Mouse (Mus musculus) thymus, adult 2 months (tissue): ENCODE data around the gene Hrh2. TPM values are rescaled to one million over a fixed set of nuclear protein-coding genes. Genes with fewer than 3 reads are reported as not detected.

Source experiments
- DNase-seq: peaks from one replicate; pipeline ENCODE4 v3.0.0; 2021
- H3K27ac ChIP-seq: fragments of 200-500 bp; 2 replicates; pipeline ENCODE4 v1.5.1; 2012; ENCODE audit warnings: low read length, control low read depth; ENCODE audit not compliant: control insufficient read depth, insufficient read depth
- H3K27me3 ChIP-seq: fragments of 200-500 bp; 2 replicates; pipeline ENCODE4 v1.6.1; 2012; ENCODE audit warnings: mild to moderate bottlenecking, low read length, moderate library complexity, mixed read lengths; ENCODE audit not compliant: control insufficient read depth, insufficient read depth
- H3K36me3 ChIP-seq: fragments of 200-500 bp; 2 replicates; pipeline ENCODE4 v1.6.1; 2012; ENCODE audit warnings: mild to moderate bottlenecking, low read length, moderate library complexity; ENCODE audit not compliant: control insufficient read depth, insufficient read depth
- H3K4me1 ChIP-seq: fragments of 200-500 bp; replicated peaks from 2 replicates; pipeline ENCODE4 v1.6.1; 2012; ENCODE audit warnings: low read length; ENCODE audit not compliant: control insufficient read depth, insufficient read depth
- H3K4me3 ChIP-seq: fragments of 200-500 bp; 2 replicates; pipeline ENCODE4 v1.5.1; 2012; ENCODE audit warnings: mild to moderate bottlenecking, low read length, control low read depth, moderate library complexity; ENCODE audit not compliant: control insufficient read depth, insufficient read depth
- CTCF ChIP-seq: fragments of 200-500 bp; IDR thresholded peaks from 2 replicates; pipeline ENCODE4 v1.5.1; 2012; ENCODE audit warnings: mild to moderate bottlenecking, control low read depth, low read length, moderate library complexity, borderline replicate concordance; ENCODE audit not compliant: control insufficient read depth, poor library complexity, insufficient read depth; ENCODE audit errors: extremely low read depth
- POLR2A ChIP-seq: fragments of 200-500 bp; IDR thresholded peaks from 2 replicates; pipeline ENCODE4 v1.6.1; 2012; ENCODE audit warnings: mild to moderate bottlenecking, low read length, control low read depth, moderate library complexity; ENCODE audit not compliant: control insufficient read depth, poor library complexity, insufficient read depth; ENCODE audit errors: extremely low read depth
- whole genome bisulfite sequencing: fragments of 180-500 bp; shearing (Covaris S2); methylation state at CpG from one replicate; pipeline ENCODE4 v1.1.7; 2018; 5-methylcytosine and 5-hydroxymethylcytosine counted together
- polyA plus RNA-seq: library from polyadenylated mRNA; depleted of rRNA; stranded (reverse); fragments of >200 nt; gene quantifications from 2 replicates; pipeline ENCODE4 v1.2.3, GENCODE M21; 2012

Gene Hrh2
- polyA plus RNA-seq, 1 experiment: 4.2 TPM

DNA sequence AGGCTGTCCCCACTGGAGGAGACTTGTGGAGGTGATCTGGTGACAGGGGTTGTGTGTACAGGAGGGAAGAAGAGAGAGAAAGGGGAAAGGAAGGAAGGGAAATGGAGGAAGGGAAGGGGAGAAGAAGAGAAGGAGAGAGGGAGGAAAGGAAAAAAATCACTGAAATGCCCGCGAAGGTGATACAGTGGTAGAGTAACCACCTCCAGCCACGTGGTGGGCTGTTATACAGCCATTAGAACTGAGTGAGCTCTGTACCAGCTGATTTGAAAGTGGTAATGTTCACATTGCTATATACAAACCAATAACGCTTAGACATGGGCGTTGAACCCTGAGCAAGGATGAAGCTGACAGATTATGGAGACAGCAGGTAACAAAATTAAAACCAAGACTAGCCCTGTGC lies 20.6 kb downstream of the Hrh2 start:
- H3K27ac ChIP-seq: no peak overlapping the region
- peaks cover 13% of the 10 kb centered on the region for H3K4me1 ChIP-seq
- WGBS: 83% methylated on average over 5 of the region's 5 CpGs

DNA sequence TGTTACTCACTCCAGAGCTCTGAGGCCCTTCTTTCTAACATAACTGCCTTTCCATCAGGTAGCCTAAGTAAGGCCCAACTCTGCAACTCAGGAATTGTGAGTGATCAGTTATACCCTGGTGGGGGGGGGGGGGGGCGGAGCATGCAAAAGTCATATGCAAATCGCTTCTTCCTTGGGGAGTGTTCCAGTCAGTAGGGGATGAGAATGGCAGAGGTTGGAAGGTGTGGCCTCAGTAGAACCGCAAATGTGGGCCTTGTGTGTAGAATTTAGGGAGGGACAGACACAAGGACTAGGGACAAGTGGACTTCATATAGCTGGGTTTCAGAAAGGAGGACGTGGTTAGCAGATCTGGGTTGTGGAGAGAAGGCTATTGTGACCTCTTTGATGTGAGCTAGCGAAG lies 23.3 kb downstream of the Hrh2 start:
- H3K4me1 ChIP-seq: peaks cover 9% of the 10 kb centered on the region
- H3K27me3 ChIP-seq: no peaks in the 10 kb centered on the region
- WGBS: 87% methylated on average over 5 of the region's 5 CpGs
- H3K27ac ChIP-seq: no peak overlapping the region
- no peak for DNase-seq
- no peak overlapping the region for H3K4me3 ChIP-seq
- H3K36me3 ChIP-seq: no peaks in the 10 kb centered on the region
- TF ChIP-seq CTCF (no peak), POLR2A (no peak)

More for the DNA sequence above, 20.6 kb downstream of the Hrh2 start:
- no peak for TF ChIP-seq POLR2A
- no peak for TF ChIP-seq CTCF
- no peak for DNase-seq
- no peaks in the 10 kb centered on the region for H3K27me3 ChIP-seq
- no peaks in the 10 kb centered on the region for H3K36me3 ChIP-seq
- no peak overlapping the region for H3K4me3 ChIP-seq

DNA sequence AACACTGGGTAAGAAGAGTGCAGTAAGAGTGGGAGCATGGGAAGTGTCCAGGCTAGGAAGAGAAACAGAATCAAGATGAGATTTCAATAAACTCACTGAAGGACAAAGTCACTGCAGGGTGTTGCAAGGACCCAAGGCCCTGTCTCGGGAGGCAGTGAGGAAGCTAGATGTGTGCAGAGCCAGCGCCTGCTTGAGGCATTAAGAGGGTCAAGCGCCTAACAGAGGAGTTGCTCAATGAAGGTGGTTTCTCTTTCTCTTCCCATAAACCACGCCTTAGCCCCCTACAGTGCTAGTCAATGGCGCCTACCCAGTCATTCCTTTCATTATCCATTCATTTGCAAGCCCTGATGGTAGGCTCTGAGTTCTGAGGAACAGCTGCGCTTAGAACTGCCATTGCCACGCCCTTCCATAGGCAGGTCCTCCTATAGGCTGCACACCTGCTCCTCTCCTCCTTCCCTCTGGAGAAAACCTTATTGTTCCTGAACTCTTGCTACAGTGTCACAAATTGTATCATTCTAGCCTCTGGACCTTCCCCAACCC lies 23.9 kb downstream of the Hrh2 start:
- 80% methylated on average over 7 of the region's 7 CpGs for WGBS

DNA sequence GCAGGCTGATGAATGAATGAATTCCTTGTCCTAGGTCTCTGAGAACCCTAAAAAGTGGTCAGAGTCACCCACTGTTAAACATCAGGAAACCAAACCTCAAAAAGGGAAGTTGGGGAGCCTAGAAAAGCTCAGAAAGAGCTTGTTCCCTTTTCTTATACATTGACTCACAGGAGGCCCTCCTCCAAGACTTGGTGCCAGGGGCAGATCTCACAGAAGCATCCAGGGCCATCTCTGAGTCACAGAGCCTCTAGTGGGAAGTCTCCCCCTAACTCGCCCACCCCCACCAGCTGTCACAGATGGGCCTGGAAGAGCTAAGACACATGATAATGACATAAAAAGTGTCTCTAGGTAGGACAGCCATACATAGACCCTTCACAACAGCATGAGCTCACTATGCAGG lies 26.4 kb downstream of the Hrh2 start:
- H3K4me3 ChIP-seq: no peak overlapping the region
- H3K27ac ChIP-seq: no peak overlapping the region
- H3K36me3 ChIP-seq: no peaks in the 10 kb centered on the region
- peaks cover 9% of the 10 kb centered on the region for H3K4me1 ChIP-seq
- 14% methylated on average over 1 of the region's 1 CpGs for WGBS
- no peak for DNase-seq
- TF ChIP-seq CTCF (no peak), POLR2A (no peak)
- no peaks in the 10 kb centered on the region for H3K27me3 ChIP-seq

More for the DNA sequence above, 23.9 kb downstream of the Hrh2 start:
- no peak overlapping the region for H3K4me3 ChIP-seq
- H3K36me3 ChIP-seq: no peaks in the 10 kb centered on the region
- H3K27ac ChIP-seq: no peak overlapping the region
- TF ChIP-seq POLR2A: no peak
- no peak for TF ChIP-seq CTCF
- peaks cover 9% of the 10 kb centered on the region for H3K4me1 ChIP-seq
- H3K27me3 ChIP-seq: no peaks in the 10 kb centered on the region
- no peak for DNase-seq

DNA sequence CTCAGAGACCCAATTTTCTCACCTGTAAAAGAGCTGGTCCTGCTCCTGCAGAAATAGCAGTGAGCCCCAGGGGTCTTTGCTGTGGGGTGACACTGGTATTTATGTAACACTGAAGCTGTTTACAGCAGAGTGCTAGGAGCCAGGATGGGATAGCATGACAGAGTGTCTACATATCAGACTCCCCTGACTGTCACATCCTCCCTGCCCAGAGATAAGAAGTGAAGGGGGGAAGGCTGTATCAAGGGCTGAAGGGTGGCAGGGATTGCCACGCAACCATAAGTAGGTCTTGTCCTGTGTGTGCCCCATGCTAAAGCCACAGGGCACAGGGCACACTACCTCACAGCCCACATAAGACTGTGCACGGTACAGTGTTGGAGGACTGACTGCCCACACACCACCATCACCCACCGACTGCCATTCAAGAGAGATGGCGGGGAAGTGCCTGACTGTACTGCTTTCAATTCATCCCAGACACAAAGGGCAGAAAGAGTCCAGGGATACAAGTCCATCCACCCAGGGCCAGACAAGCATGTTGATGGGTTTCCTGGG lies 29.8 kb downstream of the Hrh2 start:
- Histone ChIP-seq H3K27me3 (no peaks in the 10 kb centered on the region), H3K36me3 (no peaks in the 10 kb centered on the region), H3K4me1 (peaks cover 9% of the 10 kb centered on the region), H3K27ac (no peak overlapping the region), H3K4me3 (no peak overlapping the region)
- TF ChIP-seq CTCF: no peak
- TF ChIP-seq POLR2A: no peak
- DNase-seq: no peak
- 88% methylated on average over 4 of the region's 4 CpGs for WGBS

DNA sequence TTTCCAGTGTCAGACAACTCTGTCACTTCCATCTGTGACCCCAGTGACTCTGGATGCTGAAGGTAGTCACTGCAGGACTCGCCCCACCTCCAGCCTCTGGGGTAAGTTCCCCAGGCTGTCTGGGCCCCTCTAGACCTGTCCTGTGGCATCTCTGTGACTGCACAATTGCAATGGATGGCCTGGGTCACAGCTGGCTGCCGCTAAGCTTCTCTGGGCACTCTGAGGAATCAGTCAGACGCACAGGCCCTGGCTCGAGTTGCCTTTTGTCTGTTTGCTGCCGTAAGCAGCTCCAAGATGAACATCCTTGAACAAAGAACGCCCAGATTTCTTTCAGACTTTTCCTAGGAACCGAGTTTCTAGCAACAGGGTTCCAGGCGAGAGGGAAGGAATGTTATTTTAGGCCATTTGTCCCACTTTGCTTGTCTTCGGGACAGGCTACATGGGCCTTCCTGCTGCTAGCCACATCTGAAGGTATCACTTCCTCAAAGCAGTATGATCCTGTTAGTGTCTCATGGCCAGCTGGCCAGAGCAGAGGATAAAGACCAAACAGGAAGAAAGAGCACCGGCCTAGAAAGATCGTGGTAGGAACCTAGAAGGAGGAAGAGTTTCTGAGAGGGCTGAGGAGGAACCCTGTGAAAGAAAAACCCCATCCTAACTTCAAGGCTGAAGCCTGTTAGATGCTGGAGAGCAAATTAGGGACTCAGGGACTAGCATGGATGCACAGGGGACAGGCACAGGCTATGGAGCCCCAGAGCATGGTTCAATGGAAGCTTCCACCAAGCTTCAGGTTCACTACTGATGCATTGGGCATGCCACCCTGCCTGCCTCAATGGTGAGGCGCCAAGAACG lies 31.2 kb downstream of the Hrh2 start:
- no peak for DNase-seq
- Histone ChIP-seq H3K4me3 (no peak overlapping the region), H3K4me1 (peaks cover 9% of the 10 kb centered on the region), H3K27ac (no peak overlapping the region), H3K36me3 (no peaks in the 10 kb centered on the region), H3K27me3 (no peaks in the 10 kb centered on the region)
- TF ChIP-seq POLR2A (no peak), CTCF (no peak)
- 54% methylated on average over 13 of the region's 13 CpGs for WGBS
